Mouse (Mus musculus): ENCODE measurements around the gene Crcp. TPM values are rescaled to one million over a fixed set of nuclear protein-coding genes. Genes with fewer than 3 reads are reported as not detected.

Crcp gene
- polyA plus RNA-seq, 2 experiments = 24.2 to 25.4 TPM

DNA sequence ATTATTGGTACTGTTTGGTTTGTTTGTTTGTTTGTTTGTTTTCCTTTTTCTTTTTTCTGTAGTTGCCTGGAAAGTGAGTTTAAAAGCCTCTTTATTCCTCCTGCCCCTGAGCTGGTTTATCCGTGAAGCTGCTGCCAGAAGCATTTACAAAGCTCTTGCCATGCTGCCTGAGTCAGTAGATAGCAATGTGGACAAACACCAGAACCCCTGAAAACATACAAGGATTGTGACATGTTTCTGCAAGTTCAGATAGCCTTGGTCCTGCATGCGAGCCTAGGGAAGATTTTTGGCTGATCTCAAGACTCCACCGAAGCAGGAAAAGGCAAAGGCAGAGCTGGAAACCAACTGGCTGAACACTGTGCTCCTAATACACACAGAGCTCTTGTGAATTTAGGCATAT is 80.3 kb downstream of the Crcp start:
- 94% methylated on average over 3 of the region's 3 CpGs for WGBS
- Histone ChIP-seq H3K36me3 (ENCODE audit: control insufficient read depth, insufficient read depth, low read length) (peaks cover 32% of the 10 kb centered on the region), H3K9me3 (ENCODE audit: control insufficient read depth, low read length) (no peaks in the 10 kb centered on the region), H3K4me3 (replicated peaks; ENCODE audit: low read length) (no peak overlapping the region), H3K4me1 (ENCODE audit: control insufficient read depth, insufficient read depth, low read length) (peaks cover 8% of the 10 kb centered on the region), H3K27me3 (ENCODE audit: control insufficient read depth, insufficient read depth, low read length) (no peaks in the 10 kb centered on the region), H3K27ac (replicated peaks; ENCODE audit: low read depth, low read length) (no peak overlapping the region), H3K4me2 (replicated peaks; ENCODE audit: low read depth, low read length, severe bottlenecking) (no peak overlapping the region), H3K9ac (ENCODE audit: low read depth, low read length, severe bottlenecking) (no peak overlapping the region)
- ATAC-seq (ENCODE audit: low FRiP score, low read depth) (no peak), DNase-seq (ENCODE audit: low spot score) (no peak)
- no peak for TF ChIP-seq POLR2A (IDR thresholded peaks at IDR 0.05; ENCODE audit: borderline replicate concordance, extremely low read depth, insufficient read depth, insufficient read length)

Other genes starting within 250 kb of the Crcp start
- gene Psph, start 241.8 kb upstream of the Crcp start, polyA plus RNA-seq (2012; rRNA removed) = 14.5 and 15.9 TPM in 2 replicates
- 28.5 and 34.1 TPM in 2 replicates for gene Psph, start 241.8 kb upstream of the Crcp start, polyA plus RNA-seq (2014; fragmentation: Nextera tagmentation; extraction: Ambion mirVana)
- 50.1 and 55.9 TPM in 2 replicates for gene Sumf2, start 182.3 kb upstream of the Crcp start, polyA plus RNA-seq (2012; rRNA removed)
- 53.8 and 61.3 TPM in 2 replicates for gene Sumf2, start 182.3 kb upstream of the Crcp start, polyA plus RNA-seq (2014; fragmentation: Nextera tagmentation; extraction: Ambion mirVana)
- gene Chchd2, start 141.8 kb upstream of the Crcp start, polyA plus RNA-seq (2012; rRNA removed) = 773 and 1,133 TPM in 2 replicates
- 901 and 959 TPM in 2 replicates for gene Chchd2, start 141.8 kb upstream of the Crcp start, polyA plus RNA-seq (2014; fragmentation: Nextera tagmentation; extraction: Ambion mirVana)
- gene Zbed5, start 133.6 kb upstream of the Crcp start, polyA plus RNA-seq (2012; rRNA removed) = 8.8 and 9.1 TPM in 2 replicates
- gene Zbed5, start 133.6 kb upstream of the Crcp start, polyA plus RNA-seq (2014; fragmentation: Nextera tagmentation; extraction: Ambion mirVana) = 8.2 and 8.4 TPM in 2 replicates
- 0.29 and 0.40 TPM in 2 replicates for gene Phkg1, start 130.7 kb upstream of the Crcp start, polyA plus RNA-seq (2012; rRNA removed)
- 0.21 TPM in 1 of 2 replicates, not detected in the other for gene Phkg1, start 130.7 kb upstream of the Crcp start, polyA plus RNA-seq (2014; fragmentation: Nextera tagmentation; extraction: Ambion mirVana)
- 4.3 and 4.5 TPM in 2 replicates for gene Nupr1l, start 120.8 kb upstream of the Crcp start, polyA plus RNA-seq (2012; rRNA removed)
- gene Nupr1l, start 120.8 kb upstream of the Crcp start, polyA plus RNA-seq (2014; fragmentation: Nextera tagmentation; extraction: Ambion mirVana) = 2.6 and 3.1 TPM in 2 replicates
- 35.7 and 41.8 TPM in 2 replicates for gene Vkorc1l1, start 87.3 kb upstream of the Crcp start, polyA plus RNA-seq (2012; rRNA removed)
- gene Vkorc1l1, start 87.3 kb upstream of the Crcp start, polyA plus RNA-seq (2014; fragmentation: Nextera tagmentation; extraction: Ambion mirVana) = 25.8 and 26.1 TPM in 2 replicates
- gene Gusb, start 26.2 kb upstream of the Crcp start, polyA plus RNA-seq (2012; rRNA removed) = 37.2 and 43.5 TPM in 2 replicates
- 54.4 and 57.5 TPM in 2 replicates for gene Gusb, start 26.2 kb upstream of the Crcp start, polyA plus RNA-seq (2014; fragmentation: Nextera tagmentation; extraction: Ambion mirVana)
- 21.5 and 24.5 TPM in 2 replicates for gene Asl, start within 50 bp of the Crcp start, polyA plus RNA-seq (2012; rRNA removed)
- gene Asl, start within 50 bp of the Crcp start, polyA plus RNA-seq (2014; fragmentation: Nextera tagmentation; extraction: Ambion mirVana) = 34.5 and 36.5 TPM in 2 replicates
- gene Tpst1, start 44.0 kb downstream of the Crcp start, polyA plus RNA-seq (2012; rRNA removed) = 59.3 and 68.2 TPM in 2 replicates
- 114 and 117 TPM in 2 replicates for gene Tpst1, start 44.0 kb downstream of the Crcp start, polyA plus RNA-seq (2014; fragmentation: Nextera tagmentation; extraction: Ambion mirVana)
- gene Kctd7, start 115.6 kb downstream of the Crcp start, polyA plus RNA-seq (2012; rRNA removed) = 5.5 and 7.7 TPM in 2 replicates
- 6.1 and 6.2 TPM in 2 replicates for gene Kctd7, start 115.6 kb downstream of the Crcp start, polyA plus RNA-seq (2014; fragmentation: Nextera tagmentation; extraction: Ambion mirVana)
- 20.2 and 21.7 TPM in 2 replicates for gene Rabgef1, start 142.5 kb downstream of the Crcp start, polyA plus RNA-seq (2012; rRNA removed)
- gene Rabgef1, start 142.5 kb downstream of the Crcp start, polyA plus RNA-seq (2014; fragmentation: Nextera tagmentation; extraction: Ambion mirVana) = 19.4 and 24.2 TPM in 2 replicates
- 36.1 and 41.1 TPM in 2 replicates for gene Tmem248, start 187.8 kb downstream of the Crcp start, polyA plus RNA-seq (2012; rRNA removed)
- 42.2 and 49.6 TPM in 2 replicates for gene Tmem248, start 187.8 kb downstream of the Crcp start, polyA plus RNA-seq (2014; fragmentation: Nextera tagmentation; extraction: Ambion mirVana)
- 31.3 and 51.9 TPM in 2 replicates for gene Sbds, start 226.2 kb downstream of the Crcp start, polyA plus RNA-seq (2012; rRNA removed)
- gene Sbds, start 226.2 kb downstream of the Crcp start, polyA plus RNA-seq (2014; fragmentation: Nextera tagmentation; extraction: Ambion mirVana) = 48.2 and 50.8 TPM in 2 replicates
- 14.7 and 15.3 TPM in 2 replicates for gene Tyw1, start 226.3 kb downstream of the Crcp start, polyA plus RNA-seq (2012; rRNA removed)
- 25.3 and 29.0 TPM in 2 replicates for gene Tyw1, start 226.3 kb downstream of the Crcp start, polyA plus RNA-seq (2014; fragmentation: Nextera tagmentation; extraction: Ambion mirVana)